Mouse (Mus musculus) megakaryocyte, adult 5-6 weeks (primary cell): Measurements from ENCODE around the gene Pemt. TPM values are rescaled to one million over a fixed set of nuclear protein-coding genes. Genes with fewer than 3 reads are reported as not detected.

ENCODE experiments used
- ATAC-seq: 2 replicates; pipeline ENCODE4 v1.8.0; 2016; ENCODE audit warnings: mild to moderate bottlenecking, inconsistent platforms; ENCODE audit not compliant: poor library complexity, severe bottlenecking
- total RNA-seq, 2 experiments: library from RNA; stranded (forward) in 1 of 2; stranded (reverse) in 1 of 2; fragments of 153-499, 151-499 nt in 1 of 2; fragments of 221-1000, 200-1000 nt in 1 of 2; gene quantifications; 2 replicates each; pipeline versions ENCODE4 v1.2.3 to v1.2.4; 2015 to 2017

Pemt gene
- total RNA-seq, 2 experiments from 2014 or later = 0.92 to 3.2 TPM

- ATAC-seq = no peak
Measured at GRCm38 (mm10) chr11:60003811-60004210, 42.5 kb downstream of the Pemt start.

DNA sequence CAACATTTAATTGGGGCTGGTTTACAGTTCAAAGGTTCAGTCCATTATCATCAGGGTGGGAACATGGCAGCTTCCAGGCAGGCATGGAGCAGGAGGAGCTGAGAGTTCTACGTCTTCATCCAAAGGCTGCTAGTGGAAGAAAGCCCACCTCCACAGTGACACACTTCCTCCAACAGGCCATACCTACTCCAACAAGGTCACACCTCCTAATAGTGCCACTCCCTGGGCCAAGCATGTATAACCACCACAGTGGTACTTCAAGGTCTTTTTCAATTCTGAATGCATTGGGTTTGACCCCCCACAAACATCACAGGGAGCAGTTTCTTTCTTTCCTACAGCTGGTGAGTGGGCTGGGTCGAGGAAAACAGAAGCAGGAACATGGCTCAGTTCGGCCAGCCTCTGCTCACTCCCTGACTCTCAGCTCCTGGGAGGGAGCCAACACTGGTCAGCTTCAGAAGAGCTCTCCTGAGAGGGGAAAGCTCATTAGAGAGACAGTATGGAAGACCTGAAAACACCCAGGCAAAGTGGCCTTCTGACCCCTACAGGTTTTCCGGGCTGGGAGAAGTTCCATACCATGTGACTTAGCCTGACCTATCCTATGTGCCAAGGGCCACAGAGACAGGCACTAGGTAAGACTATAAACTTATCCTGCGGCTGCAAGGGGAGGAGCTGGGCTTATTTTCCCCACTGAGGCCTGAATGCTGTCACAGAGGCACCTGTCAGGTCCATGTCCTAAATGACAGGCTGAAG, 44.9 kb downstream of the Pemt start:
- ATAC-seq = no peak

GRCm38 (mm10) chr11:59994318-59994717, 52.0 kb downstream of the Pemt start:
- no peak for ATAC-seq

DNA sequence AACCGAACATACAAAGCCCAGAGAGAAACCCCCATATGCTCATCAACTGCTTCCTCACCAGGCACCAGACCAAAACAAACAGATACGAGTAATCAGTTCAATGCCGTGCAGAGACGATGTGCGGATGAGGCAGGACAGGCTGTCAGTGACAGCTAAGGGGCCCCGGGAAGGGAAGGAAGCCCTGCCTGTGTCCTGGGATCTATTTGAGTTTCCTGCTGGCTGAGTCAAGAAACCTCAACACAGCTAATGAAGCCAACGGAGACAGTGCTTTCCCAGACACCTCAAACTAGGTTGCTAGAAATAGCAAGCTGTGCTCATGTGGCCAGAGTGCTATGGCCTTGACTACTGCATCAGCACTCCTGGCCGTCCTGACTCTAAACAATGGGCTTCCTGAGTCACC, 54.9 kb downstream of the Pemt start:
- ATAC-seq = no peak

- no peak for ATAC-seq
Measured at GRCm38 (mm10) chr11:59989406-59989805, 56.9 kb downstream of the Pemt start.

GRCm38 (mm10) chr11:59977831-59978230, 68.5 kb downstream of the Pemt start:
- ATAC-seq = no peak

DNA sequence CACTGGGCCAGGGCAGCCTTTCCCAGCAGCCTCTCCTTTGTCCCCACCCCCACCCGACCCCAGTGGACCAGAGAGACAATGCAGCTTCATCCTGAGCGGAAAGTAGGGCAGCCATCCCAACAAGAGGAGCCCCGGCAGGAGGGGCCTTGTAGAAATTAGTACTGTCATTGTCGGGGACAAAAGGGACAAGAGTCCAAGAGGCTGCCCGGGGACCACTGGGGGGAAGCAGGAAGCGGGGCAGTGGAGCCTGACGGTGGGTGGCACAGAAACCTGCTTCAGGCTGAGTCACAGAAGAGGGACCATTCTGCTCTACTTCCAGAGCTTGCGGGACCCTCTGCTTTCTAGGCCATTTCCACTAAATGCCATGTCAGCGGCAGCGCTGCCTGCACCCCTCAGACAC, 71.0 kb downstream of the Pemt start:
- ATAC-seq = no peak

DNA sequence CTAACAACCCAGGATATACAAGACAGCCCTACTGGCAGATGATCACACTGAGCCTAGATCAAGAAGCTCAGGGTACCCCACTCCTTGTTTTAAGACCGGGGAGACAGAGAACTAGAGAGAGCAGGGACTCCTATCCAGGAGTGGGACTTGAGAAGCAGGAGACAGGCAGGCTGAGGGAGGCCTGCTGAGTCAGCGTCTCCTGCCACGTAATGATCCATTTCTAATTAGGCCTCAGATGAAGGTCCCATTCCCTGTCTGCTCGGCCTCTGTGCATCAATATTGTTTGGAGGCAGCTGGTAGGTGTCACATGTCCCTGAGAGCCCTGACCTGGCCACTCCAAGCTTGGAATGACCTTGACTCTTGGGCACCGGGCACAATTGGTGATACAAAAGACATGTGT, 72.9 kb downstream of the Pemt start:
- ATAC-seq = no peak

DNA sequence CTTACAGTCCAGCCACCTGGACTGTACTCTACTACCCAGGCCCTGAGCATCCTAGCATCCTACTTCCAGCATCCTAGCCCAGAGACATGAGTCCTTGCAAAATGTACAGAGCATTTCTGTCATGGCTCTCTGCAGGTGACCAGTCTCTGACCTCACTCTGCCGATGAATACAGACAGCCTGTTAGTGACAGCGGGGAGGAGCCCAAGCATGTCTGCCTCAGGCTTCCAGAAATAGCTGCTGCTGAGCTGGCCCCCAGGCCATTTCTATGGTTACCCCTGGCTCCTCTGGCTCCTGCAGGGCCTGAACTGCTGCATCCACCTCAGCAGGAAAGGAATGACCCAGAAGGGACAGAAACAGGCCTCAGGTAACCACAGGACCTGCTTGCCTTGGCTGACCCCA, 74.6 kb downstream of the Pemt start:
- ATAC-seq = no peak

DNA sequence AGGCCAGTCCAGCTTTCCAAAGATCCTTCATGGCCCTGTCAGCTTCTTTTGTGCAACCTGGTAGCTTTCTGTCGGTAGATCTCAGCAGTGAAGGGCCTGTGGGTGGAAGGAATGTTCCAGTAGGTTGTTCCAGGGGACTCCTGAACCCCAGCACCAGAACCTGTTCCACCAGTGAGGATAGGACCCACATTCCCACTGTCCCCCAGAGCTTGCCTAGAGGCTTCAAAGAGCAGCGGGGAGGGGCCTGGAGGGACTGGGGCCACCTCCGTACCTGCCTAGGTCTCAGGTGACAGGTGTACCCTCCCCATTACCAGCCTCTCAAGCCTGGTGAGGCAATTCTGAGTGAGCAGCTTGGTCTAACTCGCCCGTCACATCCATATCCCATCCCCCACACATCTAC, 75.5 kb downstream of the Pemt start:
- ATAC-seq = no peak

DNA sequence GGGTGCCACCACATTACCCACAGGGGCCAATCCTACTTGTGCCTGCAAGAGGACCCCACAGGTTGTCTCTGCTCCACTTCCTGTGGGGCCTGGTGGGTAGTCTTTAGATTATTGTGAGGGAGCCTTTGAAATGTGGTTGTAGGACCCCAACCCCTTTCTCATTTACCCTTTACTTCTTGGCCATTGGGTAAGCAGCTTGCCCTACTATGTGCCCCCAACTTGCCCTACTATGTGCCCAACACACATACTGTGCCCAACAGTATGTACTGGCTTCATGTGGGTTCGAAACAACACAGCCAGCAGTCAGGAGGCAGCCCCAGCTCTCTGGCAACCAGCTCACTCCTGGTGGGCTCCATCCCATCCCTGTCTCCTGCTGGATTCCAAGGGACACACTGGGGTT, 78.5 kb downstream of the Pemt start:
- ATAC-seq = no peak

DNA sequence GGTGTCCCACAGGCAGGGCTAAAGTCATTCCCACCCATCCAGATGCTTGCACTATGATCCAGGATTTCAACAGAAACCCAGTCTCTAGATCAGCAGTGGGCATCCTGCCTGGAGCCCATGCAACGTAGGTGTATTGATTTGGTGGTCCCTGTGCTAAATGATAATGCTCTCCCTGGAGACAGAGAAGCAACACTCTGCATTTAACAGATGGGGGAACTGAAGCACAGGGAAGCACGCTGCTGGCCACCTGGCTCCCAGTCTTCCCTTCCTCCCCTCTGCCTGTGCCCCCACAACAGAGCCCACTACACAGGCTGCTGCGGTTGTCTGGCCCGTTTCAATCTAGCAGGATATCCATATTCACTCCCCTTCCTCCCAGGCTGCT, 80.2 kb downstream of the Pemt start:
- no peak for ATAC-seq

DNA sequence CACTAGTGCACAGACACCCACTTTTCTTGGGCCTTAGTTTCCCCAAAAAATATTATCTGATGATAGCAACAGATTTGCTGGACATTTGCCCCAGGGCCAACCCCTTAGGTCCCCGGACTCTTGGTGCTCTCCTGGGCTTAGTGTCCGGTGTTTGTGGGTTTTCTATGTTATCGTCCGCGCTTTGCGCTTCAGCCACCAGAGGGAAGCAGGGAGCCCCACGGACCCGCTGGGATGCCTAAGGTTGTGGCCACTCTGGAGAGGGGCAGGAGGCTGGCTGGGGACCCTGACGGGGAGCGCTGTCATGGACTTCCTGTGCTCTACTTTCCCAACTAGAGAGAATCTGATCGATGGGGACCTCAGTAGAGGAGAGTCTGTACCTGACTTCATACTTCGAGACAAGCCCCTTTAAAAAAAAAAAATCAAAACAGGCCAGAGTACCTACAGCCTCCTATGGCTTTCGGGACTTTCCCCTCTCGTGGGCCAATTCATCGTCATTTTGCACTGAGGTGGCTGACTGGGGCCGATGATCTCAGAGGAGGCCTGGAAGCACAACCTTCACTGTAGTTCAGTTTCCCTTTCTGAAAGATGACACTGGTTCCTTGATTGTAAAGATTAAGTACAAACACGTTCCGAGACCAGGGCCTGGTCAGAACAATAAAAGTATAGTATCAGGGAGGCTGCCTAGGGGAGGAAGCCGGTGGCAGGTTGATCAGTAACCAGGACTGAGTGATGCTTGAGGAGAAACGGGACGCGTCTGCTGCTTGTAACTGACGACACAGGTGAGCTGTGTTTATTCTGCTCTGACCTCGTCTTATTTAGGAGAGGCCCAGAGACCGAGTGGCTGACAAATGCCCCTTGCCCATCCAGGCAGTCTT, 80.8 kb downstream of the Pemt start:
- ATAC-seq = peak; percentile 82

- ATAC-seq = peak; percentile 91
Measured at GRCm38 (mm10) chr11:59964818-59965217, 81.5 kb downstream of the Pemt start, which contains the start of gene Rasd1. TSS of gene Rasd1 (minus strand) at chr11:59964944.

GRCm38 (mm10) chr11:59964163-59964758, 82.0 kb downstream of the Pemt start:
- ATAC-seq = peak; percentile 11

DNA sequence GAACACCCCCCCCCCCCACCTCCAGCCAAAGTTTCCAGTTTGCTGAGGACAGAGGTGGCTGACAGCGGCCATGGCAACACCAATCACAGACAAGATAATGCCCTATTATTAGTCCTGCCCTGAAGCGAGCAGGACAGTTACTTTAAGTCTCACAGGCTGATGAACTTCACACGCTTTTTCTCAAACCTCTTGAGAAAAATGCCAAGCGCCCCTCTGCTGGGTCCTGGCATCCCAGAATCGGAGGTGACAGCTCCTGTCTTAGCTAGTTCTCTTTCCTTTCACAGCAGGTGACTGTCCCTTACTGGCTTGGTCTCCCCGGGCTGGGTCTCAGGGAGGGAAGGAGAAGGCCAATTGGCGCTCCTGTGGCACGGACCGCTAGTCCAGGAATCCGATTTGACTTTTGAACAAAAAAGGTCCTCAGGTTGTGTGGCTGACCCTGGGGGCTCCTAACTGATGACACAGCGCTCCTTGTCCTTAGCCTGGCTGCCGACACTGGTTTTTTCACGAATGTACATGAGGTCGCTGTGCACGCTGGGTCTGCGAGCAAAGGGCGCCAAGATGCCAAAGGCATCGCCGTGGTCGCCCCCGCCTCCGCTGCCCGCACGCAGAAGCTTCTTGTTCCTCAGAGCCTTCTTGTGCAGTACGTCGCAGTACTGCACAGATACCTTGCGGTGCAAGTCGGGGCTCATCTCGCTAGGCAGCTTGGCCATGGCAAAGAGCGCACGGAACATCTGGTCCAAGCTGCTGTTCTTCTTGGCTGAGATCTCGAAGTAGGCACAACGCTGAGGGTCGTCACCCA, 82.7 kb downstream of the Pemt start:
- ATAC-seq = no peak

GRCm38 (mm10) chr11:59962590-59962989, 83.7 kb downstream of the Pemt start:
- ATAC-seq = no peak

DNA sequence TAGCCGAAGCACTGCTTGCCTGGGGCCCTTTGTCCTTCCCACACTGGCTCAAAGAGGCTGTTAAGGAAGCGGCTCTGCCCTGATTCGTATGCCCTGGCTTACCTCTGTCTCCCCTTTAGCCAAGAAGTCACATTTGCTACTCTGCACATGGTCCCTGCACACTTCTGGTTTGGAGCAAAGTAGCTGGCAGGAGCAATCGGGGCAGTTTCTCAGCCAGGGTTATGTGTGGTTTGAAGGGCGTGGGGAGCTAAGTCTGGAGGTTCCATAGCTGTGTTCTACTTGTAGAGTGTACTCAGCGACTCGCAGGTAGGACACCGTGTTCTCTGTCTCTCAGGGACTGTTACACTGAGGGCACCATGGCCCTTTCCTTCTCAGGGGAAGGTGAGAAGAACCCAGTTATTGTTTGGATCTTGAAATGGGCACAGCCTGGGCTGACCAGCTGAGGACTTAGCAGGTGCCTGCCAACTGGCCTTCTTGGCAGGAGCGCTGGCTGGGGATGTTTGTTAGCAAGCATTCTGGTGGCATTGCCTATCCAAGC, 84.9 kb downstream of the Pemt start:
- no peak for ATAC-seq

- ATAC-seq = no peak
Measured at GRCm38 (mm10) chr11:59960476-59961337, 85.6 kb downstream of the Pemt start.

DNA sequence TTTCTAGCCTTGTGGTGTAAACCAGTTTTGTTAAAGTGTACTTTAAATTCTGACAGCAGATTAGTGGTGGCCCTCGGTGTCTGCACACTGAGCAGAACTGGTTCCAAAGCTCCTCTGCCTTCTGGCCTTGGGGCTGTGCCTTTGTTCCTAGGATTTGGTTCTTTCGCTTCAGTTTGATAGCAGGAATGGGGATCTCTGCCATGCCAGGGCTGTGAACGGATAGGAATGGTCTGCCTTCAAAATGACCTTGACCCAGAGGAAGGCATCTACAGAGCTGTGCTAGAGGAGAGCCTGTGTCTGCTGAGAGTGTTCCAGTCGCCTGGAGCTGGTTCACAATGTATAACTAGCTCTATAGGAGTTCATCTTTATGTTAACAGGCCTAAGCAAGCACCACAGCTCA, 86.8 kb downstream of the Pemt start:
- no peak for ATAC-seq
